Mouse (Mus musculus) liver, adult 2 months (tissue): Measurements from ENCODE around the gene Mrps23. TPM values are rescaled to one million over a fixed set of nuclear protein-coding genes. Genes with fewer than 3 reads are reported as not detected.

Experiments
- DNase-seq: peaks from one replicate; pipeline ENCODE4 v3.0.0-alpha.2; 2011; ENCODE audit warnings: low read depth, low spot score; ENCODE audit errors: extremely low read depth
- H3K27ac ChIP-seq: fragments of 200-500 bp; replicated peaks from 2 replicates; pipeline ENCODE4 v1.5.1; 2012; ENCODE audit warnings: low read depth, mild to moderate bottlenecking, control low read depth, inconsistent platforms, low read length; ENCODE audit not compliant: insufficient read depth
- H3K27me3 ChIP-seq: fragments of 200-500 bp; 2 replicates; pipeline ENCODE4 v1.6.1; 2012; ENCODE audit warnings: mild to moderate bottlenecking, moderate library complexity, low read length, inconsistent platforms; ENCODE audit not compliant: control insufficient read depth, insufficient read depth
- H3K36me3 ChIP-seq: fragments of 200-500 bp; 2 replicates; pipeline ENCODE4 v1.6.1; 2012; ENCODE audit warnings: low read length, inconsistent platforms; ENCODE audit not compliant: control insufficient read depth, insufficient read depth
- H3K4me1 ChIP-seq: fragments of 200-500 bp; 2 replicates; pipeline ENCODE4 v1.6.1; 2011; ENCODE audit warnings: low read length; ENCODE audit not compliant: control insufficient read depth, insufficient read depth
- H3K4me3 ChIP-seq: fragments of 200-500 bp; 2 replicates; pipeline ENCODE4 v1.5.1; 2011; ENCODE audit warnings: low read depth, mild to moderate bottlenecking, control low read depth, low read length, moderate library complexity; ENCODE audit not compliant: insufficient read depth
- H3K79me2 ChIP-seq: fragments of 200-500 bp; 2 replicates; pipeline ENCODE4 v1.6.1; 2012; ENCODE audit warnings: inconsistent platforms, mild to moderate bottlenecking, low read length, moderate library complexity; ENCODE audit not compliant: control insufficient read depth, insufficient read depth
- H3K9ac ChIP-seq: fragments of 200-500 bp; 2 replicates; pipeline ENCODE4 v1.6.1; 2012; ENCODE audit warnings: low read depth, mild to moderate bottlenecking, control low read depth, inconsistent platforms, low read length
- CTCF ChIP-seq: fragments of 200-500 bp; IDR thresholded peaks from 2 replicates; pipeline ENCODE4 v1.5.1; 2011; ENCODE audit warnings: low read depth, low read length, control low read depth
- POLR2A ChIP-seq: fragments of 200-500 bp; IDR thresholded peaks from 2 replicates; pipeline ENCODE4 v1.6.1; 2011; ENCODE audit warnings: low read length, control low read depth; ENCODE audit not compliant: insufficient read depth; ENCODE audit errors: extremely low read depth
- WGBS: fragments of 180-500 bp; shearing (Covaris S2); methylation state at CpG from one replicate; pipeline ENCODE4 v1.1.7; 2018; 5-methylcytosine and 5-hydroxymethylcytosine counted together
- polyA plus RNA-seq: library from polyadenylated mRNA; depleted of rRNA; stranded (reverse); fragments of >200 nt; gene quantifications from 2 replicates; pipeline ENCODE4 v1.2.3, GENCODE M21; 2012
- total RNA-seq: library from RNA; depleted of rRNA; stranded (reverse); fragments of >200 nt; gene quantifications from 2 replicates; pipeline ENCODE4 v1.2.3, GENCODE M21; 2014

Gene Mrps23
- total and polyA plus RNA-seq, 2 experiments: 21.6 to 28.8 TPM

DNA sequence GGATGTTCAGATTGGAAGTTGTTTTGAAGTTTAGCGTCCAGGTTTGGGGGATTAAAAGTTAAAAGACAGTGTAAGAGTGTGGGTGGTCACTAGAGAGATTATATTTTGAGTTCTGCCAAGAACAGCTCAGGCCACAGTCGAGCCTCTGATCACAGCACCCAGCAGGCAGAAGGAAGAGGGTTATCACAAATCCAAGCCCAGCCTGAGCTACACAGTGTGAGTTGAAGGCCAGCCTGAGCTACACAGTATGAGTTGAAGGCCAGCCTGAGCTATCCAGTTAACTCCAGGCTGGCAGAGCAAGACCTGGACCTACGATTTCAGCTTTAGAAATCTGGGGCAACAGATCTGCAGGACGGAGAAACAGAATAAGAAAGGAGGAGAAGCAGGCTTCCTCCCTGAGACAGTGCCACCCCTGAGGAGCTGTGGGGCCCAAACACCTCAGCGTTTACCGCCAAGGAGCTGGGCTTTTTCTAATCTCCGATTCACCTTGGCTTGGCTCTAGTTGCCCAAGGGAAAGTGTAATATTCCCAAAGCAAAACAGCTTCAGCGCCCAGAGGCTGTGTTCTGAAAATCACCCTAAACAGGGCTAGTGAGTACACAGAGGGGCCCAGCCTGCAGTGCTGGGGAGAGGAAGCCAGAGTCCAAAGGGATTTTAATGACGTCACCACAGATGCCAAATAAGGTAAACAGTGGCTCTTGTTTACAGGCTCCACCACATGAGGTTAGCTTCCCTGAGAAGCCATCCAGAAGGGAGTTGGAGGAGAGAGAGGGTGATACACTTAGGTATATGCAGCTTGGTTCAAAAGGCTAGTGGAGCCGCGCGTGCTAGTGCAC lies 37.5 kb downstream of the Mrps23 start:
- peaks cover 4% of the 10 kb centered on the region; the same call in 1 of the 2 replicates for H3K4me1 ChIP-seq
- no peak overlapping the region for H3K27ac ChIP-seq
- no peak for TF ChIP-seq POLR2A
- no peak for TF ChIP-seq CTCF
- 62% methylated on average over 12 of the region's 12 CpGs for WGBS
- H3K9ac ChIP-seq: peak overlapping the region; percentile 39; the same call in 1 of the 2 replicates
- H3K4me3 ChIP-seq: no peak overlapping the region
- peak; percentile 67 for DNase-seq
- H3K36me3 ChIP-seq: no peaks in the 10 kb centered on the region
- H3K27me3 ChIP-seq: no peaks in the 10 kb centered on the region
- H3K79me2 ChIP-seq: no peaks in the 10 kb centered on the region

DNA sequence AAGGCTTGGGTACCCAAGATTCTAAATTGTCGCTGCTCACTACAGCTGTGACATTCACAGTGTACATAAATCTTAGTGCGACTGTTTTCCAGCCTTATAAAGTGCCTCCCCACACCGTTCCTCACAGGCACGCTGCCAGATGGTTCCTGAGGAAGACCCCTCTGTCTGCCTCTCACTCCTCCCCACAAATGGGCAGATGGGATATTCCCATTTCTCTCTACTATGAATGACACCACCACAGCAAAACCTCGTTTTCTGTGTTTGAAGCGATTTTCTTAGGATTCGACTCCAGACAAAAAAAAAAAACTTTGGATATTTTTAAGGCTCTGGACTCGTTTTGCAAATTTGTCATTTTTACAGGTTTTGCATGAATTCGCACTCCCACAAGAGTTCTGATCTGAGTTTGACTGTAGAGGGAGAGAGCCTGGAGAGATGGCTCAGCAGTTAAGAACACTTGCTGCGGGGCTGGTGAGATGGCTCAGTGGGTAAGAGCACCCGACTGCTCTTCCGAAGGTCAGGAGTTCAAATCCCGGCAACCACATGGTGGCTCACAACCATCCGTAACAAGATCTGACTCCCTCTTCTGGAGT lies 41.5 kb downstream of the Mrps23 start:
- Histone ChIP-seq H3K9ac (no peak overlapping the region), H3K27me3 (no peaks in the 10 kb centered on the region; the same call in 1 of the 2 replicates), H3K79me2 (no peaks in the 10 kb centered on the region), H3K4me1 (peaks cover 4% of the 10 kb centered on the region; the same call in 1 of the 2 replicates), H3K36me3 (no peaks in the 10 kb centered on the region), H3K4me3 (no peak overlapping the region), H3K27ac (no peak overlapping the region)
- WGBS: 92% methylated on average over 14 of the region's 14 CpGs
- no peak for DNase-seq
- TF ChIP-seq CTCF (no peak), POLR2A (no peak)

DNA sequence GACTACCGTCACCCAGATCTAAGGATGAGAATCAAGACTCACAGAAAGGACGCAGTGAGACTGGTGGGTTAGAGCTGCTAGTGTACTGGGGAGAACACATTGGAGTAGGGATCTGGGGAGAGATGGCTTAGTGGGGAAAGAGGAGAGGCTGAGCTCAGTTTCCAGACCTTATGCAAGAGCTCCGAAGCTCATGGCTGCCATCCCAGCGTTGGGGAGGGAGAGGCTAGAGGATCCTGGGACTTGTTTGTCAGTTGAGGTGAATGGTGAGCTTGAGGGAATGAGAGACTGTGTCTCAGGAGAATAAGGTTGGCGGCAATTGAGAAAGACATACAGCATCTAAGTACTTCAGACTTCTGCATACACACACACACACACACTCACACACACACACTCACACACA lies 44.4 kb downstream of the Mrps23 start:
- no peaks in the 10 kb centered on the region for H3K4me1 ChIP-seq
- H3K4me3 ChIP-seq: no peak overlapping the region
- 67% methylated on average over 5 of the region's 5 CpGs for WGBS
- no peaks in the 10 kb centered on the region for H3K79me2 ChIP-seq
- H3K36me3 ChIP-seq: no peaks in the 10 kb centered on the region
- DNase-seq: no peak
- no peak overlapping the region for H3K9ac ChIP-seq
- TF ChIP-seq CTCF (no peak), POLR2A (no peak)
- H3K27me3 ChIP-seq: peaks cover 2% of the 10 kb centered on the region; the same call in 1 of the 2 replicates
- H3K27ac ChIP-seq: no peak overlapping the region

DNA sequence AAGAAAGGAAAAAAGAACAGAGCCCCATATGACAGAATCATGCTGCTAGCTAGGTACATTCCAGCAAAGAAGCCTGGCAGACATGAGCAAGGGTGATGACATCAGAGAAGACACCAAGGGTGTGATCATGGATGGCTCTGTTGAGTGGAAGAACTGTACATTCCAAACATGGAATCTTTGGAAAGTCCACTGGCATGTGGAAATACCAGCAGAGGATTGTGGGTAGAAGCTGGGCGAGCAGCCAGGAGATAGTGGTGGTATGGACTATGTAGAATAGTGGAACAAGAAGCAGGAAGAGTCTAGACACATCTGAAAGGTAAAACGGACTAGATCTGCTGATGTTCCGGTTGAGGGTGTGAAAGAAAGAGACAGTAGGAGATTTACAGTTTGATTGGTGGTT lies 46.4 kb downstream of the Mrps23 start:
- no peaks in the 10 kb centered on the region for H3K79me2 ChIP-seq
- 52% methylated on average over 3 of the region's 3 CpGs for WGBS
- H3K4me3 ChIP-seq: no peak overlapping the region
- no peak for DNase-seq
- H3K27ac ChIP-seq: no peak overlapping the region
- H3K36me3 ChIP-seq: no peaks in the 10 kb centered on the region
- no peaks in the 10 kb centered on the region for H3K4me1 ChIP-seq
- no peak overlapping the region for H3K9ac ChIP-seq
- H3K27me3 ChIP-seq: peaks cover 2% of the 10 kb centered on the region; the same call in 1 of the 2 replicates
- TF ChIP-seq POLR2A (no peak), CTCF (no peak)

DNA sequence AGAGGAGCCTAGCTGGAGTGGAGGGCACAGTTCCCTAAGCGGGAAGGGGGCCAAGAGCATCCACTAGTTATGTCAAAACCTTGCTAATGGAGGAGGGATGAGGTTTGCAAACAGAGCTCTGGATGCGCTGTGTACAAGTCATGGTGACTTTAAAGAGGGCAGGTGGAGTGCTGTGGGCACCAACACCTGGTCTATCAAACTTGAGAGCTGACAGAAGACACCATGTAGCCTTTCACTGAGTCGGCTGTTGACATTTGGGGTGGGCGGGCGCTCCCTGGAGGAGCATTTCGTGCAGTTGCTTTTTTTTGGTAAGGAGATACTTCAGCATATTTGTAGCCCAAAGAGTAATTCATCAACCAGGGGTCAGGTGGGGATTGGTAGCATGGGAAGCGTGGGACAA lies 47.1 kb downstream of the Mrps23 start:
- no peak overlapping the region for H3K27ac ChIP-seq
- TF ChIP-seq POLR2A (no peak), CTCF (no peak)
- no peaks in the 10 kb centered on the region for H3K79me2 ChIP-seq
- WGBS: 75% methylated on average over 7 of the region's 7 CpGs
- H3K9ac ChIP-seq: no peak overlapping the region
- H3K4me1 ChIP-seq: no peaks in the 10 kb centered on the region
- H3K36me3 ChIP-seq: no peaks in the 10 kb centered on the region
- DNase-seq: no peak
- H3K27me3 ChIP-seq: peaks cover 2% of the 10 kb centered on the region; the same call in 1 of the 2 replicates
- H3K4me3 ChIP-seq: no peak overlapping the region
